ENCODE assay signal across 8 mouse cellular contexts in genomic region chr11:86683395-86684125, GRCm38 (mm10). TPM values are rescaled to one million over a fixed set of nuclear protein-coding genes. Genes with fewer than 3 reads are reported as not detected.
DNase-seq lines count a peak whose midpoint lies in the region; ATAC-seq and TF ChIP-seq lines count a peak whose summit lies in the region.

Gene Vmp1, minus strand, starts transcription at chr11:86683836.
Gene Ptrh2, plus strand, starts transcription at chr11:86683985.

- H3K27ac ChIP-seq in hindbrain, embryonic 10.5 days = peak within 1 kb of the TSS; percentile 92
- peak within 1 kb of the TSS; percentile 95 for H3K27ac ChIP-seq in lung, postnatal 0 days (ENCODE audit: low read length)

- TF ChIP-seq EP300 in lung, postnatal 0 days (IDR thresholded peaks at IDR 0.05) = peak; percentile 67

- DNase-seq in MN1 (ENCODE audit: low spot score) = peak; percentile 97
- peak; percentile 93 for DNase-seq in cerebellum, adult 9-10 months
- DNase-seq in hindbrain, embryonic 10.5 days (ENCODE audit: low spot score) = peak; percentile 95
- DNase-seq in layer of hippocampus, adult 9-11 months = peak; percentile 93
- peak; percentile 98 for DNase-seq in lung, postnatal 0 days (ENCODE audit: low spot score)
- peak; percentile 95 for DNase-seq in ovary, postnatal 14 days (ENCODE audit: low spot score)
- DNase-seq in thymus, postnatal 14 days = peak; percentile 88

- peak within 1 kb of the TSS; percentile 90 for H3K4me3 ChIP-seq in hindbrain, embryonic 10.5 days
- H3K4me3 ChIP-seq in lung, postnatal 0 days (ENCODE audit: low read depth, low read length) = peak within 1 kb of the TSS; percentile 79

- peaks cover 42% of the 10 kb centered on the region for H3K4me1 ChIP-seq in hindbrain, embryonic 10.5 days (replicated peaks)
- H3K4me1 ChIP-seq in lung, postnatal 0 days (ENCODE audit: insufficient read depth, low read depth, low read length) = peaks cover 10% of the 10 kb centered on the region

- H3K36me3 ChIP-seq in hindbrain, embryonic 10.5 days = peaks cover 31% of the 10 kb centered on the region
- H3K36me3 ChIP-seq in lung, postnatal 0 days (ENCODE audit: insufficient read depth, low read length) = no peaks in the 10 kb centered on the region

- no peaks in the 10 kb centered on the region for H3K27me3 ChIP-seq in hindbrain, embryonic 10.5 days (ENCODE audit: insufficient read depth, poor library complexity, severe bottlenecking)
- H3K27me3 ChIP-seq in lung, postnatal 0 days (replicated peaks; ENCODE audit: insufficient read depth, low read length) = no peaks in the 10 kb centered on the region

- no peaks in the 10 kb centered on the region for H3K9me3 ChIP-seq in hindbrain, embryonic 10.5 days
- no peaks in the 10 kb centered on the region for H3K9me3 ChIP-seq in lung, postnatal 0 days (ENCODE audit: low read length)

- under 1% methylated on average over 56 of the region's 56 CpGs for WGBS in hindbrain, embryonic 10.5 days
- 1% methylated on average over 56 of the region's 56 CpGs for WGBS in lung, postnatal 0 days

- peak within 1 kb of the TSS; percentile 89 for H3K9ac ChIP-seq in lung, postnatal 0 days (replicated peaks; ENCODE audit: low read depth)

- TF ChIP-seq CTCF in lung, postnatal 0 days (IDR thresholded peaks at IDR 0.05) = no peak

- peak within 1 kb of the TSS; percentile 93 for H3K4me2 ChIP-seq in lung, postnatal 0 days (replicated peaks; ENCODE audit: low read depth, low read length)

- ATAC-seq in frontal cortex, adult (ENCODE audit: low TSS enrichment) = peak; percentile 90
- ATAC-seq in lung, postnatal 0 days = peak; percentile 93

RNA-seq across cellular contexts. Expression of gene Vmp1, which starts in this region (rescaled TPM):
- 92.8 and 96.1 TPM in 2 replicates for polyA plus RNA-seq in hindbrain, embryonic 10.5 days (2016; fragmentation: Nextera tagmentation; extraction: Ambion mirVana)
- polyA plus RNA-seq in lung, postnatal 0 days (2015; fragmentation: Nextera tagmentation; extraction: Ambion mirVana) = 181 and 202 TPM in 2 replicates

RNA-seq across cellular contexts. Expression of gene Ptrh2, which starts in this region (rescaled TPM):
- 36.6 and 40.0 TPM in 2 replicates for polyA plus RNA-seq in hindbrain, embryonic 10.5 days (2016; fragmentation: Nextera tagmentation; extraction: Ambion mirVana)
- polyA plus RNA-seq in lung, postnatal 0 days (2015; fragmentation: Nextera tagmentation; extraction: Ambion mirVana) = 11.7 and 12.2 TPM in 2 replicates

Comparison
In these comparisons a context has a peak if more than half of its experiments do, and no peak if none do; other contexts are left out.
1. Peak in every context shown above with its lines: DNase-seq, ATAC-seq, H3K4me3 ChIP-seq and H3K27ac ChIP-seq.